Mouse (Mus musculus): ENCODE results near the gene St3gal4.

- TF ChIP-seq POLR2A (IDR thresholded peaks at IDR 0.05; ENCODE audit: extremely low read depth, insufficient read depth, low read length) (no peak), CTCF (IDR thresholded peaks at IDR 0.05; ENCODE audit: low read depth, low read length) (no peak)
These were observed 75.4 kb downstream of the St3gal4 start for GRCm38 (mm10) chr9:35043619-35044018.

Data from liver, adult 2 months (tissue).